Mouse (Mus musculus): Measurements from ENCODE around the gene Ptpra.

Ptpra gene

GRCm38 (mm10) chr2:130563212-130564055 is 113.4 kb downstream of the Ptpra start, which contains the start of gene Mrps26:
Gene Mrps26 (plus strand): TSS chr2:130563742.
- peak; percentile 95 to 97 for DNase-seq

- peak in 1 of 2 experiments; percentile 23 for DNase-seq
Measured at GRCm38 (mm10) chr2:130564063-130564462, 114.0 kb downstream of the Ptpra start.

- DNase-seq = no peak
Measured at GRCm38 (mm10) chr2:130564983-130565382, 114.9 kb downstream of the Ptpra start.

- DNase-seq = peak; percentile 49 to 61
Measured at GRCm38 (mm10) chr2:130568921-130569320, 118.8 kb downstream of the Ptpra start.

- no peak for DNase-seq
Measured at GRCm38 (mm10) chr2:130569926-130570325, 119.8 kb downstream of the Ptpra start.

GRCm38 (mm10) chr2:130574960-130575359 is 124.9 kb downstream of the Ptpra start:
- no peak for DNase-seq

GRCm38 (mm10) chr2:130575873-130576272 is 125.8 kb downstream of the Ptpra start, which contains the start of gene Oxt:
Gene Oxt (plus strand): TSS chr2:130576173.
- DNase-seq = no peak

GRCm38 (mm10) chr2:130576564-130576963 is 126.5 kb downstream of the Ptpra start:
- DNase-seq = peak; percentile 21 to 62

- no peak for DNase-seq
Measured at GRCm38 (mm10) chr2:130577021-130577420, 126.9 kb downstream of the Ptpra start.

- DNase-seq = peak; percentile 90 to 91
Measured at GRCm38 (mm10) chr2:130577632-130578031, 127.6 kb downstream of the Ptpra start.

- DNase-seq = peak; percentile 55 to 80
Measured at GRCm38 (mm10) chr2:130578148-130578547, 128.1 kb downstream of the Ptpra start.

GRCm38 (mm10) chr2:130579791-130580190 is 129.7 kb downstream of the Ptpra start:
- DNase-seq = no peak

- no peak for DNase-seq
Measured at GRCm38 (mm10) chr2:130581201-130581600, 131.1 kb downstream of the Ptpra start.

- no peak for DNase-seq
Measured at GRCm38 (mm10) chr2:130582552-130582951, 132.5 kb downstream of the Ptpra start, which contains the start of gene Avp. Gene Avp (minus strand): TSS chr2:130582554.

- no peak for DNase-seq
Measured at GRCm38 (mm10) chr2:130583902-130584560, 134.0 kb downstream of the Ptpra start.

GRCm38 (mm10) chr2:130586016-130586415 is 135.9 kb downstream of the Ptpra start:
- DNase-seq = no peak

GRCm38 (mm10) chr2:130588373-130588772 is 138.3 kb downstream of the Ptpra start:
- DNase-seq = no peak

GRCm38 (mm10) chr2:130589157-130589556 is 139.1 kb downstream of the Ptpra start:
- DNase-seq = no peak

GRCm38 (mm10) chr2:130589761-130590160 is 139.7 kb downstream of the Ptpra start:
- no peak for DNase-seq

- no peak for DNase-seq
Measured at GRCm38 (mm10) chr2:130591016-130591415, 140.9 kb downstream of the Ptpra start.

GRCm38 (mm10) chr2:130595596-130595995 is 145.5 kb downstream of the Ptpra start:
- DNase-seq = no peak

- DNase-seq = peak; percentile 39 to 48
Measured at GRCm38 (mm10) chr2:130597601-130598010, 147.5 kb downstream of the Ptpra start.

GRCm38 (mm10) chr2:130598399-130598798 is 148.3 kb downstream of the Ptpra start:
- DNase-seq = no peak

GRCm38 (mm10) chr2:130602195-130602594 is 152.1 kb downstream of the Ptpra start:
- DNase-seq = no peak
